Mouse (Mus musculus): ENCODE results near the gene Clspn.

Gene Clspn

GRCm38 (mm10) chr4:126632668-126633067 is 75.9 kb downstream of the Clspn start:
- DNase-seq (ENCODE audit: extremely low read depth, insufficient read length, low spot score), result no peak

- no peak for DNase-seq (ENCODE audit: extremely low read depth, insufficient read length, low spot score)
Measured at GRCm38 (mm10) chr4:126636330-126636729, 79.6 kb downstream of the Clspn start.

GRCm38 (mm10) chr4:126637446-126637845 is 80.7 kb downstream of the Clspn start:
- no peak for DNase-seq (ENCODE audit: extremely low read depth, insufficient read length, low spot score)

- DNase-seq (ENCODE audit: extremely low read depth, insufficient read length, low spot score), result no peak
Measured at GRCm38 (mm10) chr4:126639339-126639738, 82.6 kb downstream of the Clspn start.

- no peak for DNase-seq (ENCODE audit: extremely low read depth, insufficient read length, low spot score)
Measured at GRCm38 (mm10) chr4:126641901-126642300, 85.2 kb downstream of the Clspn start.

Measured in 3134 (cell line).